Mouse (Mus musculus): ENCODE data around the gene Arrdc5.

Gene Arrdc5

GRCm38 (mm10) chr17:56303160-56303846, 3.2 kb upstream of the Arrdc5 start, which contains the start of gene Uhrf1:
Gene Uhrf1 (plus strand): TSS chr17:56303321.
- DNase-seq = peak; percentile 66 to 79

- DNase-seq = no peak
Observed at GRCm38 (mm10) chr17:56302363-56302996, 2.4 kb upstream of the Arrdc5 start.

GRCm38 (mm10) chr17:56298238-56298637, 1.8 kb downstream of the Arrdc5 start:
- DNase-seq = no peak

GRCm38 (mm10) chr17:56296201-56296600, 3.9 kb downstream of the Arrdc5 start:
- DNase-seq = peak in 1 of 2 experiments; percentile 48

DNA sequence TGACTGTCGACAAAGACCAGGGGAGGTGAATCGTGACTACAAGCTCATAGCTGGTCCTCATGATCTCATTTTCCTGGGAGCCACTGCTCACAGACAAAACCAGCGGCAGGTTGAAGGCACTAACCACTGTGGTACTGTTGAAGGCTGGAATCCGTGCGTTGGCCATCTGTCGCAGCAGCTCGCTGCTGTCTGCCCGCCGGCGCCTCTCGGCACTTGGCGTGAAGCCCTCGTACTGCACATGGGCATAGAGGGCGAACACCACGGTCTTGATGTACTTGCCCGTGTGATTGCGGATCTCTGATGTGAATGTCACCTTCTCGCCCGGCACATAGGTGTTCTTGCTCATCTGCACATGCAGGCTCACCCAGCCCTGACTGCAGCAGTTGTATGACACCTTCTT, 5.8 kb downstream of the Arrdc5 start:
- no peak for DNase-seq

DNA sequence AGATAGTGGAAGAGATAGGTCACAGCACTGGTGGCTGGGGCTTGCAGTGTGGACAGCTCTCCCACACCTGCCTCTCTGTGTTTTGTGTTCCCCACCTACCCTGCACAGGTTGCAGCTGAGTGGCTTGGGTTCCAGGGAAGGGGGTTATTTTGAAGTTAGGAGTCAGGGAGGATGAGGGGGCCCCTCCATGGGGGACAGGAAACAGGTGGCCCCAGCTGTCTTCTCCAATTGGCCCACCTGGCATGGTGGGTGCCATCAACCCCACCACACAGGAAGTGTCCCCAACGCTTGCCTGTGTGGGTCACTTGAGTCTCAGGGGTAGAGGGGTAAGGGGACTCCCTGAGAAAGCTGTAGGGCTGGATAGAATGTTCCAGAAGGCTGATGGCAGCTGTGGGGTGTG, 6.8 kb downstream of the Arrdc5 start:
- peak; percentile 80 to 88 for DNase-seq

- DNase-seq = peak in 1 of 2 experiments; percentile 57
Observed at GRCm38 (mm10) chr17:56292531-56293222, 7.4 kb downstream of the Arrdc5 start, which contains the start of gene Plin3. Gene Plin3 (minus strand): TSS chr17:56292873.

DNA sequence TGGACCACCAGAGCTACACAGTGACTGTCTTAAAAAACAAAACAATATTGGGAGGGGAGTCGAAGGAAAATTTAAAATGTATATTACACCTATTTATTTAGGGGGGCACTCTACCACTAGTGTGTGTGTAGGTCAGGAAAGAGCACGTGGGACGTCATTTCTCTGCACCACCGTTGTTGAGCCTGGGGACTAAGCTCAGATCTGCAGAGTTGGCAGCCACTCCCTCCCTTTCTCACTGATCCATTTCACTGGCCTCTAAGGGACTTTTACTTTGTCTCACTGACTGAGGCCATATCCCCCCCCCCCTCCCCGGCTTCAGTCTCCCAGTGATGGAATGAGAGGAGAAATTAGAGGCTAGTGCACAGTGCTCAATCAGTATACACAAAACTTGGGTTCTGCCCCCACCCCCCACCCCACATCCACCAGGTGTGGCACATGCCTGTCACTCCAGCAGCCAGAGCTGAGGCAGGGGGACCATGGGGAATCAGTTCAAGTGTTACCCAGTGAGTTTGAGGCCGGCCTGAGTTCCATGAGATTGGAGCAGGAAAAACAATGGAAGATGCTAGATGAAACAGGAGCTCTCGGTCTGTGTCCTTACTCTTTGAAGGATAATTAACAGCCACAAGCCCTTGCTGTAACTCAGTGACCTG, 8.1 kb downstream of the Arrdc5 start:
- peak in 1 of 2 experiments; percentile 50 for DNase-seq

DNA sequence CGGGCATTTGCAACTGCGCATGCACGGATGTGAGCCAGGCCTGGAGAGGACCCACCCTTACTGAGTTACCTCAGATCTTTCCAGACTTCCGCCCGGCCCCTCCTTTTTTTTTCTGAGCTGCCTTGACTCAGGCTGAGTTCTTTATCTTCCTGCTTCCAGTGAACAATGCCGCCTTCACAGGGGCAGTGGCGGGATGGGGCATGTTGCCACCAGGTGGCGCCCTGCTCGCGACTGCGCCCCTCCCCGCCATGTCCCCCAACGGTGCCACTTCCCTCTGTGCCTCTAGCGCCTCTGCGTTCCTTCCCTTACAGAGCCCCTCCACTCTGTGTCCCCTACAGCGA, 8.9 kb downstream of the Arrdc5 start:
- peak; percentile 93 to 95 for DNase-seq

GRCm38 (mm10) chr17:56290388-56291170, 9.5 kb downstream of the Arrdc5 start:
- peak; percentile 88 to 92 for DNase-seq

DNA sequence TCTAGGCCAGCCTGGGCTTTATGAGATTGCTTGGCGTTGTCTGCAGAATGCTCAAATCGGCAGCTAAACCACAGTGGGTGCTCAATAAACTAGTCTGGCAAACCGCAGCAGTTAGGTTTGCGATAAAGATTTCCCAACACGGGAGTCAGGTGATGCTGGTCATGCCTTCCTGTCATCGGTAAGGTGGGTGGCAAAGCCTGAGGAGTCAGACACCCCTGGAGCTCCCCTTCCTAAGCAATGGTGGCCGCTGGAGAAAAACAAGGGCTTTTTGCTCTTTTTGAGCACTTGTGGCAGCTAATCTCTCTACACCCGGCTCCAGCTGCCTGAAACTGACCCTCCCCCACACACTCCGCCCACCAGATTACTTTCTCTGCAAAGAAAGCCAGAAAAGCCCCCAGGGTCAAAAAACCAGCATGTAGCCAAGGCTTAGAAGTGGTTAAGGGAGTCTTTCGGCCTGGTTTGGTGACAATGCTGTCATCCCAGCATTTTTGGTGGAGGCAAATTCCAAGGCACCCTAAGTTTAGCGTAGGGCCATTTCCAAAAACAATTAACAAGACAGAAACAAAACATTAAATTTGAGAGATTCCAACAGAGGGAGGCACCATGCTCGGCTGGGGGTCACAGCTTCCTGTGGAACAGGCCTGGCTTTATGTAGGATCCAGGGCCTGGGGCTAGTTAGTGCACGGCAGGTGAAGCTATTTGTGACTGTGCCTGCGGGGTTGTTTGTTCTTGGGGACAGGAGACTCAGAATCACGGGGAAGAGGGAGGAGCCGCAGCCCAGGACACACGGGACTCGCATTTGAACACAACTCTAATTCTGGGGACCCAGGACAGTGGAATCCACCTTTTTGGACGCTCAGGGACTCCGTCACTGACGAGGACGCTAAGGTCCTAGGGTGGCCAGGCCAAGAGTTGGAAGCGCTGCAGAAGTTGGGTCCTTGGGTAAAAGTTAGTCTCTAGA, 10.4 kb downstream of the Arrdc5 start:
- peak in 1 of 2 experiments; percentile 47 for DNase-seq

- DNase-seq = no peak
Observed at GRCm38 (mm10) chr17:56288866-56289265, 11.2 kb downstream of the Arrdc5 start.

DNA sequence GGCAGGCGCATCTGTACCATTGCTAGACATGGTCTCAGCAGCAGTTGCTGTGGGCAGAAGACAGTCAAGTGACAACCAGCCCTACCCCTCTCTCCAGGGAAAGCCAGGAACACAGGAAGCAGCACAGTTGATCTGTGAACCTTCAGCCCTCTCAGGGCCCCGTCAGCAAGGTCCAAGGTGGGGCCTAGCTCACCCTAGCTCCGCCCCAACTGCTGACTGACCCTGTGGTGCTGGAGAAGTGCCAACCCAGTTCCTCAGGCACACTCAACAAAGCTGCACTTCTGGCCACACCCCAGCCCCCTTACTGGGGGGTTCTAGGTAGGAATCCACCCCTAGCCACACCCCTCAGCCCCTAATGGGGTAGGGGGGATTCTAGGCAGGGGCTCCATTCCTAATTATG, 12.3 kb downstream of the Arrdc5 start:
- no peak for DNase-seq

GRCm38 (mm10) chr17:56285995-56286394, 14.1 kb downstream of the Arrdc5 start:
- no peak for DNase-seq

DNA sequence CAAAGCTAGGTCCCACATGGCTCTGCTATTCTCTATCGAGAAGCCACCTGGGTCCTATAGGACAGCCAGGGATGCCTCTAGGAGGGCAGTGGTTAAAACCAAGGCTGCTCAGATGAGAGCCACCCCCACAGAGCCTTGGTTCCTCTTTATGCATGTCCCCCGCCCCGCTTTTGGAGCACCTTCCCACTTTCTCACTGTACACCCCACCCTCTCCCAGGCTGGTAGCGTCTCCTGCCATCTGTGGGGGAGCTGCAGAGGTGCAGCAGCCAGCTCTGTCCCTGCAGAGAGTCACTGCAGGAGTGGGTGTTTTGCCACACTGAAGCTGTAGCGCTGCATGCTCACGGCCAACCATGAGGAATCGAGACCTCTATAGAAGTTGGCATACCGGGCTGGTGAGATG, 16.8 kb downstream of the Arrdc5 start:
- DNase-seq = no peak

GRCm38 (mm10) chr17:56282802-56283201, 17.3 kb downstream of the Arrdc5 start:
- DNase-seq = no peak

DNA sequence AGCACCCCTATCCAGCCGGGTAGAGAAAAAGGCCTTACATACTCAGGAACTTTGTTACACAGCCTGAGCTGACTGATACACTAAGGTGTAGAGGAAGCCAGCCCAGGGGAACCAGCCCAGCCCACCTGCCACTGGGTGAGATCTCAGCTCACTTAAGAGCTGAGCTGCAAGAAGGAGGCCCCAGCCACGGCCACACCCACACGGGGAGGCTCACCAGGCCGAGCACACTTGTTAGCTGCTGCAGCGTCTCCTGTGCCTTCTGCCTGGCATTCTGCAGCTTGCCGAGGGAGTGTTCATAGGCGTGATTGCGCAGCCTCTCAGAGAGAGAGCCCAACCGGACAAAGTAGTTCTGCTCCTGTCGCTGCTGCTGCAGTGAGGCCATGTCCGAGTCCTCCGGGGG, 18.9 kb downstream of the Arrdc5 start:
- DNase-seq = no peak

GRCm38 (mm10) chr17:56279481-56280155, 20.5 kb downstream of the Arrdc5 start:
- no peak for DNase-seq

DNA sequence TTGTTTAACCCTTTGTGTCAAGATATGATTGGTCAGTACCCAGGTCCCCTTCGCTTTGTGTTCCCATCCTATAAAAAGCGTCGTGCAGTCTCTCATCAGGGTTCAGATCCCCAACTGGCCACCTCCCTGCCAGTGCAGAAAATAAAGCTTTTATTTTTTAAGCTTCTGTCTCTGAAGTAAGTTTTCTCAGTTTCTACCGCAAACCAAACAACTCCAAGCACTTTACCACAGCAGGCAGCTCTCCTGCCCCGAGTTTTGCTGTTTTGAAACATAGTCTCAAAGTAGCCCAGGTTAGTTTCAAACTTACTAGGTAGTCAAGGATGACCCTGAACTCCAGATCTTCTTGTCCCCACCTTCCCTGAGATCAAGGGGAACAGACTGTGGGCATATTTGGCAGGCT, 21.7 kb downstream of the Arrdc5 start:
- DNase-seq = no peak

DNA sequence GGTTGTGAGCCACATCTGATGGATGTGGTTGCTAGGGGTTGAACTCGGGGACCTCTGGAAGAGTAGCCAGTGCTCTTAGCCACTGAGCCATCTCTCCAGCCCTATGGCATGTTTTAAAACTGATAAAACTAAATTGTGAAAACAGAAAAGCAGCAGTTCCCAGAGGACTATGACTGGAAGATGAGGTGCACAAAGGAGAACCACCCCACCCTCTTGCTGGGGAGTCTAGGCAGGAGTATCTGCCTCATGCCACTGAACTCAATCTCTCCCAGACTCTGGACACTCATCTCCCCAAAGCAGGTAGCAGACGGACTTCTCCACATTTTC, 22.6 kb downstream of the Arrdc5 start:
- DNase-seq = no peak

Data from thymus, adult 18-20 months (tissue).